Mouse (Mus musculus): ENCODE results near the gene Heatr4. TPM values are rescaled to one million over a fixed set of nuclear protein-coding genes. Genes with fewer than 3 reads are reported as not detected.

Gene Heatr4
- polyA plus RNA-seq (2014; fragmentation: Illumina TruSeq; extraction: RNeasy Lipid Tissue Mini Kit (QIAGEN cat#74804); ENCODE audit: low read depth, low replicate concordance): 21.8 TPM

DNA sequence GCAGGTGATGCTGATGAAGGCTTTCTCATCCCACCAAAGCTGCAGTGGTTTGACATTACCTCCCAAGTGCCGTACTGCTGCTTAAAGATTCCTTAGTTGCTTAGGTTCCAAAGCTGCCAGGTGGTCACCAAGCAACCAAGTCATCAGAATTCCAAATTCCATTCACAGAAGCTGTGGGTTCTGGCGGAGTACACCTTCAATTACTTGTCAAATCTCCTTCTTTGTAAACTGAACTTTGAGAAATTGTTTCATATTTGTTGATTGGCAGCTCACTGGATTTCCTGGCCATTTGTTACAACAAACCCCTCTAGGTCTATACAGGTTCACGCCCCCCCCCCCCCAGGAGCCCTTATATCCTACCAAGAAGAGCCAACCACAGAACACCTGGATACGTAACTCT, at the start of gene Heatr4:
TSS of gene Heatr4 (minus strand) at position 101 of the 400 bp plus-strand sequence.

DNA sequence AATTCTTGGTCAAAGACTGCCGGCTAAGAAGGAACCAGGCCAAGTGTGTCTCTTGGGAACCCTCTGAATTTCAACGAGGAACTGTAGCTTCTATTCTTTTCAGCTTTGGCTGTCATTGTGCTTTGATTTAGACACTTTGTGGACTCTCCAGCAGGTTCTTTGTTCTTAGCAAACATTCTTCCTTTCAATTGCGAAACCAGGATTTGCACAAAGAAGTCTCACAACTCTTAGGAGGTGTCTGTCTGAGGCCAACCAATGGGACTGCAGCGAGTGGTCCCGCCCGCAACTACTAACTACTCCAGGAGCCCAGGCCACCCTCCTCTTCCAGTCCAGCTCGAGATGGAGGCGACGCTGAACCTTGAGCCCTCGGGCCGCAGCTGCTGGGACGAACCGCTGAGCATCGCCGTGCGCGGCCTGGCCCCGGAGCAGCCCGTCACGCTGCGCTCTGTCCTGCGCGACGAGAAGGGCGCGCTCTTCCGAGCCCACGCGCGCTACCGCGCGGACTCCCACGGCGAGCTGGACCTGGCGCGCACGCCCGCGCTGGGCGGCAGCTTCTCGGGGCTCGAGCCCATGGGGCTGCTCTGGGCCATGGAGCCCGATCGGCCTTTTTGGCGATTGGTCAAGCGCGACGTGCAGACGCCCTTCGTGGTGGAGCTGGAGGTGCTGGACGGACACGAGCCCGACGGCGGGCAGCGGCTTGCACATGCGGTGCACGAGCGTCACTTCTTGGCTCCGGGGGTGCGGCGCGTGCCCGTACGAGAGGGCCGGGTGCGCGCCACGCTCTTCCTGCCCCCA, 24.7 kb upstream of the Heatr4 start, which contains the start of gene Acot1:
TSS of gene Acot1 (plus strand) at position 320 of the 795 bp plus-strand sequence.

DNA sequence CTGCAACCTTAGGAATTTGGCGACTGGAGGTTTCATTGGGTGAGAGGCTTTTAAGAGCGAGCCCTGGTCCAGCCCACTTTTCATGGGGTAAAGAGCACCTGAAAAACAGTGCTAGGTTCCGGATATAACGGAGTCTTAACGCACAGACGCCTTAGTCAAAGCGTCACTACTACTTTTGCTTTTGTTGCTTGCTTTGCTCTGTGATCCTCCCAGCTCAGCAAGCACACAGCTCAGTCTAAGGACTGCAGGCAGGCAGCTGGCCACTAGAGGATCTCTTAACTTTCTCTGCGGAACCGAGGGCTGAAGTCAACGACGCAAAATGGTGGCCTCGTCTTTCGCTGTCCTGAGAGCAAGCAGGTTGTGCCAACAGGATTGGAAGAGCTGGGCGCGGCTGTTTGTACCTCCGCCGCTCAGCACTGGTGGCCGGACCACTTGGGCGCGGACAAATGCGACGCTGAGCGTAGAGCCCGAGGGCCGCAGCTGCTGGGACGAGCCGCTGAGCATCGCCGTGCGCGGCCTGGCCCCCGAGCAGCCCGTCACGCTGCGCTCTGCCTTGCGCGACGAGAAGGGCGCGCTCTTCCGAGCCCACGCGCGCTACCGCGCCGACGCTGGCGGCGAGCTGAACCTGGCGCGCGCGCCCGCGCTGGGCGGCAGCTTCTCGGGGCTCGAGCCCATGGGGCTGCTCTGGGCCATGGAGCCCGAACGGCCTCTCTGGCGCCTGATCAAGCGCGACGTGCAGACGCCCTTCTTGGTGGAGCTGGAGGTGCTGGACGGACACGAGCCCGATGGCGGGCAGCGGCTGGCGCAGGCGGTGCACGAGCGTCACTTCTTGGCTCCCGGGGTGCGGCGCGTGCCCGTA, 3.2 kb upstream of the Heatr4 start, which contains the start of gene Acot2:
TSS of gene Acot2 (plus strand) at position 279 of the 859 bp plus-strand sequence.

DNA sequence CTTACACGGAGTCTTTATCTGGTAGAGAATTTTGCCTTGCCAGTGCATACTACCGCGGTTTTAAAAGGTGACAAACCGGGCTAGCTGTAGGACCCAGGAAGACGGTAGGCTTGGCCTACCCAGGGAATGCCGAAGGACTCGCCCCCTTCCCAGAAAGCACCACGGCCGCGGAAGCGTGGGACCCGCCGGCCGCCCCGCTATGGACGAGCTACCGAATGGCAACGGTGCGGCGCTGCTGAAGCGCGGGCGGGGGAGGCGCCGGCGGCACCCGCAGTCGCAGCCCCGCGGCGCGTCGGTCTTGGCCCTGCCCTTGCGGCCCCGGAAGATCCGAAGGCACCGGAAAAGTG, 34.2 kb downstream of the Heatr4 start, which contains the start of gene Riox1:
TSS of gene Riox1 (plus strand) at position 116 of the 347 bp plus-strand sequence.

DNA sequence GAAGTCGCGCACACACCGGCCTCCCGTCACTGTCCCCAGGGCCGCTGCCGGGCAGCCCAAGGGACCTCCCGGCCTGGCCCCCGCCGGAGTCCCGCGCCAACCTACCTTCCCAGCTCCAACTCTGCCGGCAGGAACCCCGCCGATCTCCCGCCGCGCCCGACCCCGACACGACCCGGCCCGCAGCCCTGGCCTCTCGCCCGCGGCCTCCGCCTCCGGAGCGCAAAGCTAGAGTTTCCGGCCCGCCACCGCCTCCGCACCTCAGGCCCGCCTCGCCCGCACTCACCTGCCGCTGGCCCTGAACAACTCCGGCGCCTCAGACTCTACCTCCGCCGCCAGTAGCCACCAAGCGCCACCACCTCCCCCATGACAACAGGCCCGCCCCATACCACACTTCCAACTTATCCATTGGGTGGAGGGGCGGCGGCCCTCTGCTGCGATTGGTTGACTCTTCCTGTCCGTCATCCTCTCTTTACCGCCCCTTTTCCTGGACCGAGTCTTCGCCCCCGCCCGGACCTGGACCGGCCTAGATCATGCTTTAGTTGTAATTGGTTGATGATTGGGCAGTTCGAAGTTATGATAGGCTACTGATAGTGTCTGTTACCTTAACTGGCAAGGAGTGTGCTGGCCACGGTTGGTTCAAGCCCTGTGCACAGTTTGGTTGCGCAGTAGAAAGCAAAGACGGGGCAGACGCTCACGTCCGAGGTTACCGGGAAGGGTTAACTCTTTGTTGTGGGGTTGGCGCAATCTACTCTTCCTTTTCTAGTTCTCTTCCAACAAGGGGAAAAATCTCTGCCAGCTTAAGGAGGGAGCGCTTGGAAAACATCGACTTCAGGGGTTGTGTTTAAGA, 62.9 kb downstream of the Heatr4 start, which contains the start of gene Numb:
TSS of gene Numb (minus strand) at position 400 of the 847 bp plus-strand sequence.

Other genes with a start within 250 kb of the Heatr4 start
- 0.42 TPM for gene Papln, start 221.2 kb downstream of the Heatr4 start, polyA plus RNA-seq (2014; fragmentation: Illumina TruSeq; extraction: RNeasy Lipid Tissue Mini Kit (QIAGEN cat#74804); ENCODE audit: low read depth, low replicate concordance)
- 15.0 TPM for gene Numb, start 62.9 kb downstream of the Heatr4 start, polyA plus RNA-seq (2014; fragmentation: Illumina TruSeq; extraction: RNeasy Lipid Tissue Mini Kit (QIAGEN cat#74804); ENCODE audit: low read depth, low replicate concordance)
- 0.74 TPM for gene Riox1, start 34.2 kb downstream of the Heatr4 start, polyA plus RNA-seq (2014; fragmentation: Illumina TruSeq; extraction: RNeasy Lipid Tissue Mini Kit (QIAGEN cat#74804); ENCODE audit: low read depth, low replicate concordance)
- gene Acot2, start 3.0 kb upstream of the Heatr4 start, polyA plus RNA-seq (2014; fragmentation: Illumina TruSeq; extraction: RNeasy Lipid Tissue Mini Kit (QIAGEN cat#74804); ENCODE audit: low read depth, low replicate concordance): 0.15 TPM
- gene Acot1, start 24.6 kb upstream of the Heatr4 start, polyA plus RNA-seq (2014; fragmentation: Illumina TruSeq; extraction: RNeasy Lipid Tissue Mini Kit (QIAGEN cat#74804); ENCODE audit: low read depth, low replicate concordance): 1.4 TPM
- 0.11 TPM for gene Acot4, start 53.5 kb upstream of the Heatr4 start, polyA plus RNA-seq (2014; fragmentation: Illumina TruSeq; extraction: RNeasy Lipid Tissue Mini Kit (QIAGEN cat#74804); ENCODE audit: low read depth, low replicate concordance)
- gene Gm49366, start 54.1 kb upstream of the Heatr4 start, polyA plus RNA-seq (2014; fragmentation: Illumina TruSeq; extraction: RNeasy Lipid Tissue Mini Kit (QIAGEN cat#74804); ENCODE audit: low read depth, low replicate concordance): not detected
- gene Acot3, start 67.3 kb upstream of the Heatr4 start, polyA plus RNA-seq (2014; fragmentation: Illumina TruSeq; extraction: RNeasy Lipid Tissue Mini Kit (QIAGEN cat#74804); ENCODE audit: low read depth, low replicate concordance): not detected
- gene Acot5, start 84.5 kb upstream of the Heatr4 start, polyA plus RNA-seq (2014; fragmentation: Illumina TruSeq; extraction: RNeasy Lipid Tissue Mini Kit (QIAGEN cat#74804); ENCODE audit: low read depth, low replicate concordance): not detected
- gene Acot6, start 115.8 kb upstream of the Heatr4 start, polyA plus RNA-seq (2014; fragmentation: Illumina TruSeq; extraction: RNeasy Lipid Tissue Mini Kit (QIAGEN cat#74804); ENCODE audit: low read depth, low replicate concordance): 1.1 TPM
- 85.0 TPM for gene Dnal1, start 129.5 kb upstream of the Heatr4 start, polyA plus RNA-seq (2014; fragmentation: Illumina TruSeq; extraction: RNeasy Lipid Tissue Mini Kit (QIAGEN cat#74804); ENCODE audit: low read depth, low replicate concordance)
- 12.8 TPM for gene Pnma1, start 163.6 kb upstream of the Heatr4 start, polyA plus RNA-seq (2014; fragmentation: Illumina TruSeq; extraction: RNeasy Lipid Tissue Mini Kit (QIAGEN cat#74804); ENCODE audit: low read depth, low replicate concordance)
- gene Elmsan1, start 234.0 kb upstream of the Heatr4 start, polyA plus RNA-seq (2014; fragmentation: Illumina TruSeq; extraction: RNeasy Lipid Tissue Mini Kit (QIAGEN cat#74804); ENCODE audit: low read depth, low replicate concordance): 0.69 TPM

All from testis, adult 10 weeks (tissue).